Mouse (Mus musculus): ENCODE results near the gene Prr15l. TPM values are rescaled to one million over a fixed set of nuclear protein-coding genes. Genes with fewer than 3 reads are reported as not detected.
A peak's percentile ranks its signal among the peaks of the same experiment; 100 is the strongest.

Prr15l gene
- total RNA-seq, 2 experiments from 2014 or later = not detected

DNA sequence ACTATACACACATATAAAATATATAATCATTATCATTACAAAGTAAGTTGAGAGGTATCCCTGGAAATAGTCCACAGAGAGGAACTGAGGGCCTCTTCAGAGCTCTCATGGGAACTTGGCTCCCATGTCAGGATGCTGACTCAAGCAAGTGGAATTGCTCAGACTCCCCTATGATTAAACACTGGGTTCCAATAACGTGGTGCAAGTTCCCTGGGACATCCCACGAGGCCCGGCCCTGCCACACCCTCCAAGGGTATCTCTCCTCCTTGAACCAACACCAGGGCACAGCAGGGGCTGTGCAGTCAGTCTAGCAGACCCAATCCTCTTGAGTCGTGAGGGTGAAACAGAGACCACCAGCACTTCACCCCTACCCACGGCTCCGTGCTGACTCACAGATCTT is 8.9 kb upstream of the Prr15l start:
- DNase-seq = no peak

DNA sequence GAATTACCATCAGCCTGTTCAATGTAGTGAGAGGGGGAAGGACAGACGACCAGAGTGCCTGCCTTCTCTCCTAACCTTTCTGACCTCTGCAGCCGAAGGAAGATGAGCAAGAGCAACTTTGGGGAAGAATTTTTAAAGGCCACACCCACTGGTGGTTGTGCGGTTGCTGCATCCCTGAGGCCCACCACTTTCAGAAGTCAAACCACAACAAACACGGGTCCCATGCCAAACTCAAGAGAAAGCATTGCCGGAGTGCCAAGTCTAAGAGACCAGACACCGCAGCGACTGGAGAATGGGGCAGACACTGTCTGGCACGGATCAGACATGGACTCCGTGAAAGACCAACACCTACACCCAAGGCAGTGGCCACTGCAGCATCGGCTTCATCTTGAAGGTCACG is 3.0 kb upstream of the Prr15l start:
- DNase-seq = no peak

DNA sequence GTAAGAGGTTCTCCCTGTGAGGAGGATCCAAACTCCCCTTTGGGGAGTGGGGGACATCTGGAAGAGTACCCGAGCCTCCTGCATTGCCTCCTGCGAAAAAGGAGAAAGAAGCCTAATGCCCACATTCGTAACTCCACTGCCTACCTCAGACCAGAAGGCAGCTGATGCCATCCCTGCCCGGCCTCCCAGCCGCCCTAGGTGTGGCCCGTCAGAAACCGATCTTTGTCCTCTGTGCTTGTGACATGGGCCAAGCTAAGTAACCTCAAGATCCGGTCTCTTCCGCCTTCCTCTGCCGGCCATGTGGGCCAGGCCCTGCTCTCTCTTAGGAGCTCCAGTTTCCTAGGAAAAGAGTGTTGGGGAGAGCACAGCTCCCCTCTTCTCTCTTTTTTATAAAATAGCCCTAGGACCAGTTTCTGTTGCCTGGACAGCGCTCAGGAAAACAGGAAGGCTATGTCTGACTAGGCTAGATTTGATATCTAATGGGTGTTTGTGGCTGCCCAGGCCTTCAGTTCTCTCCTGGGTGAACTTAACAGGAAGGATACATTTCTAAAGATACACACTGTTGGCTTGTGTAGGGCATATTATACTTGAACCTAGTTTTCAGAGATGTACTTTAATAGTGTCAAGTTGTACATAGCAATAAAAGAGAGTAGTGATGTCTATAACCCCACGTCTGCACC is 2.3 kb upstream of the Prr15l start:
- DNase-seq = no peak

DNA sequence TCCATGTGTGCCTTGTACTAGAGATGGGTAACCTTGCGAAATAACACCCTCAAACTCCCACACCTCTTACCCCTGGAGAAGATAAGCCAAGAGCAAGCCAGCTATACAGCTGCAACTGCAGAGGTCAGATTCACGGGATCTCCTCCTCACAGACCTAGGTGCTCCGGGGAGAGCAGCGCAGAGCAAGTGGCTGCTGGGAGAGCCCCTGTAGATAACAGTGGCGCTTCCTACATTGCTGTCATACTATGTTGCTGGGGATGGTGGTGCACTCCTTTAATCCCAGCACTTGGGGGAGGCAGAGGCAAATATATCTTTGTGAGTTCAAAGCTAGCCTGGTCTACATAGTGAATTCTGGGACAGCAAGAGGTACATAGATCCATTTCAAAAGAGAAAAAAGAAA is 1.3 kb upstream of the Prr15l start:
- no peak for DNase-seq

DNA sequence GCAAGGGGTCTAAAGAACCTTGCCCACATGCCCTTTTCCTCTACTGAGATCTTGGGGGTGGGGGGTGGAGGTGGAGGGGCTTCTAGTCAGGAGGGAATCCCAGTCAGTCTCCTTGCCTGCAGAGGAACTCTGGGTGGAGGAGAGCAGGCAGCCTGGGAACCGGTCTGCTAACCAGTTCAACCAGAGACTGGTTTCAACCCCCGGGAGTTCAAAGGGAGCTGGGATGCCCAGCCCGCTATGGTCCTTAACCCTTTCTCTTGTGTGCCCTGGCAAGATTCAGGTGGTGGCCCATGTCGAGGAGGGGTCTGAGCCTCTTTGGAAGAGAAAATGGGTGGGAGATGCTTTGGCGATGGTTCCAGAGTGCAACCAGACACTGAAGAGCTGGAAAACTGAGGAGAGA is 787 bp downstream of the Prr15l start:
- no peak for DNase-seq

DNA sequence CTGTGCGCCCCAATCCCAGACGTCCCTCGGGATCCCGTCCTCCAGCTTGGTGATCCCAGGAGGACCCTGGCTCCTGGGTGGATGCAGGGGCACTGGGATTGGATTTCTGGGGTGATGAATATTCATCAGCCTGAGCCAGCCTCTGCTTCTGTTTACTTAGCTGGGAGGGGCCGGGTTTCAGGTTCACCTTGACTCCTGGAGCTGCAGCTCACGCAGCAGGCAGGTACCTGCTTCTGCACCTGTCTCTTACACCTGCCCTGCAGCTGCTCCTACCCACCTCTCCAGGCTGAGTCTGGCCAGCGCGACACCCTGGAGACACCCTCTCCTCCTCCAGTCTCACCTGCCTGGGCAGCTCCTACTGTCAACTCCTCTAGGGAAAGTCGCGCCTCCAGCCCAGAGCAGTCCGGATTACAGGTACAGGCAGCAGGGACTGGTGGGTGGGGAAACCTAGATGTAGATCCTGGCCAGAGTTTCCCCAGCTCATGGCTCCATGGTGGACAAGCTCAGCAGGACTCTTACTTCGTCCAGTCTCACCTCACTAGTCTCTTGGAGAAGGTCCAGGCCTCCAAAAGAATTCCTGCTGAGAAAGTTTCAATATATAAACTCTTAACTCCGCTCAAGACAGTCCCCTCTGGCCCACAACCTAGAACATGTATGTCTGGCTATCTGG is 1.3 kb downstream of the Prr15l start:
- DNase-seq = no peak

DNA sequence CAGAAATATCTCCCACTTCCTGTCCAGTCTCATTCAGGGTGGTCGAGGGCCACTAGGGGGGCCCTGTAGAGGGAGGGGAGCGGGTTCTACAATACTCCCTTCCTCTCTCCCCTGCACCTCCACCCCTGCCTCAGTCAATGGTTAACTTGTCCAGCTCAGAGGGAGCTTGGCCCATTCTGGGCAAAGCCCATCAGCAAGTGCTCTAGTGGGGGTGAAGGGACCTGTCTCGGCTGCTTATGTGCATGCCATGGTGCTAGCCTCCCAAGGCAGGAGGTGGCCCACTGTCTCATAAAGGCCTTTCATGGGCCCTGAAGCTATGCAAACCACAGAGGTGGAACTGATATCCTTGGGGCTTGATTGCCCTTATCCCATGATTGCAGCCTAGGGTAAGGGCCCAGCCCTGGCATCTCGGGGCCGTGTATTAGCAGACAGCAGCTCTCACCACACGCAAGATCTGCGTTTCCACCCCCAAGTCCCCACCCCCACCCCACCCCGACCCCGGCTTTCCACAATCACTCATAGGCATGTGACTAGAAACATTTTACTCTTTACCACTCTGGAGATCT is 1.9 kb downstream of the Prr15l start:
- DNase-seq = no peak

DNA sequence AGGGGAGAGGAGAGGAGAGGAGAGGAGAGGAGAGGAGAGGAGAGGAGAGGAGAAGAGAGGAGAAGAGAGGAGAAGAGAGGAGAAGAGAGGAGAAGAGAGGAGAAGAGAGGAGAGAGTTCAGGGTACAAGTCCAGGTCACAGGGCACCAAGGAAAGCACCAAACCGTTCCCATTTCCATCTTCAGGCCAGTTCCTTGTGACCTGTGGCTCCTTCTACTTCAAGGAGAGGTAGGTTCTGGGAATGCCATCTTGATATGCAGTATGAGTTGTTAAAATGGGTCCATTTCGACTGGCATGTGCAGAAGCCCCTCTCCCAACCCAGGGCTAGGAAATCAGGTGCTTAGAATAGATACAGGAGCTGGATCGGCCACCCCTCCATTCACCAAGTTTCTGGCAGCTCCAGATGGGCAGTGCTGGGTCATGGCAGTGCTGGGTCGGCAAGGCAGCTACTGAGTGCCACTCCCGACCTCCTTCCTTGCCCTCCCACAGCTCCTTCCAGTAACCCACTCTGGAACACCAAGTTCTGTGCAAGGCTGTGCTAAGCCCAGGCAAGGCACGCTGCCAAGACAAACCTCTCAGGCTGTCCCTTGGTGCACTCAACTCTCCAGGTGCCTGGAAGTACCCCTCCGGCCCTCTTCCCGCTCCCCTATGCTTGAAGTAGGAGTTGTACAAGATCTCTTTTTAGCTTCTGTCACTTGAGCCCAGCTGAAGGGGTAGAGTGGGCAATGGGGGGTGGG is 3.6 kb downstream of the Prr15l start:
- DNase-seq = no peak

DNA sequence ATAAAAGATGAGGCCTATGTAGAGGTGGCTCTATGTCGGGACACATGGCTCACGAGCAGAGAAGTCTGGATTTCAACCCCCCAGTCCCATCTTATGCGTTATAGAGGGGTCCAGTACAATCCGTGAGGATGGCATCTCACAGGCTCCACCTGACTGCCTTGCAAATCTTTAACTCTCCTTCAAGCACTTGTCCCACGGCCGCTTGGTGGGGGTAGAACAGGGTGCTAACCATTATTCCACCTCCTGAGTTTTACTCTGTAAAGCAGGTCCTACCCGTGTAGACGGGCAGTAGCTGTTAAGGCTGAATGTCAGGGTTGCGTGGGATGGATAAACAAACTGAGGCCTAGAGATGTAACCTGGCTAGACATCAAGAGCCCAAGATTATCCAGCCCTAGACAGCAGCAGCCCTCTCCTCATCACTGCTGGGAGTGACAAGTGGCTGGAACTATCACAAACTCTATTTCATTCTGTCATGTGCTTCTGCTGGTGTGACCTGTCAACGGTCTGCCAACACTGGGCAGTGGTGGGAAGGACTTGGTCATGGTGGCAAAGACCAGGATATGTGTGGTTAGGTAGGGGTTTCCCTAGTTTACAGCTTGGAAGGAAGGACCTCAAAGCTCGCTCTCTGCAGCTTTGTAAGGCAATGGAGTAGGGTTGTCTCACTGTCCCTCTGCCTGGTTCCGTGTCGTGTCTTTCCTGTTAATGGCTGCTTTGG is 5.8 kb downstream of the Prr15l start:
- DNase-seq = no peak

DNA sequence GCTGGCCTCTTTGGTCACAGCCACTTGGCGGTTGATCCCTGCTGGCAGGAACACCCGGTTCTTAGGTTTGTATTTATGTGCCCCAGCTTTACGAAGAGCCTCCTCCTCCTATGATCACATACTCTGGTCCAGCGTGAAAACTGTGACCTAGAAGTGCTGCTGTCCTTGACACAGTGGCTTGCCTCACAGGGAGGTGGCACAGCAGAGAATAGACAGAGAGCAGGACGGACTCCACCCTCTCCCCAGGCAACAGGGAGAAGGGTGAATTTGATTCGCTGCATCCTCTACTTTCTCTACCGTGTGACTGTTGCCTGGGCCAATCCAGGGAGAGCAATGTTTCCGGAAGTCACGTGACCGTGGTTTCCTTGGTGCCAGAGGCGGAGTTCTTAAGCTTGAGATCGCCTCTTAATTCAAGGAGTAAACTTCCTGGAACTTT is 7.0 kb downstream of the Prr15l start:
- no peak for DNase-seq

DNA sequence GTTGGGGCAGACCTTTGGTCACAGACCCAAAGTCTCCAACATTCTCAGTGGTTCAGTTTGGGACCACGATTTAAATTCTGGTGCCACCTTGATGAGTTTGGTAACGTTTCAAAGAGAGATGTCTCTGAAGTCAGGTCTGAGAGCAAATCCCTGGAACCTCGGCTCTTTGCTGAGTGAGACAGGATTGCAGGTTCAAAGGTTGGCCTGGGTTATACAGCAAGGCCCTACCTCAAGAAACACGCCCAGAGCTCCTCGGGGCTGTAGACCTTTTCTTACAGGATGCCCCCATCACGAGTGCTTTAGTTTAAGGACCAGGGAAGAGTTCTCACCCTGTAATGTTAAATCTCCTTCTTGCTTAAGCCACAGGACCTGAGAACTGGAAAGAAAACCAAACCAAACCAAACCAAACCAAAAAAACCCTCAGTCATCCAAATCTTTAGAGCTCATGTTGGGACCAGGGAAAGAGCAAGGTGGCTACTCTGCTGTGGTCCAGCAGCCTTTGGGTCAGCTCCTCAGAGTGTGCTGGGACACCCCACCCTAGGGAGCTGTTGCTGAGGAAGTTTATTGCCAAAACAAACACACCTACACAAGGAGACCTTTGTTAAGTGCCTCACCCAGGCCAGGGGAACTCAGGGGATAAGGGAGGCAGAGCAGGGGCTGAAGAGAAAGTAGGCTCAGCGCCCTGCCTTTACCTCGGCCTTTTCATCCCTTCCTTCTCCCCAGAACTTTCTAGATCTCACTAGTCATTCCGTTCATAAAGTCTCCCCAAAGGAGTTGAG is 8.2 kb downstream of the Prr15l start:
- no peak for DNase-seq

DNA sequence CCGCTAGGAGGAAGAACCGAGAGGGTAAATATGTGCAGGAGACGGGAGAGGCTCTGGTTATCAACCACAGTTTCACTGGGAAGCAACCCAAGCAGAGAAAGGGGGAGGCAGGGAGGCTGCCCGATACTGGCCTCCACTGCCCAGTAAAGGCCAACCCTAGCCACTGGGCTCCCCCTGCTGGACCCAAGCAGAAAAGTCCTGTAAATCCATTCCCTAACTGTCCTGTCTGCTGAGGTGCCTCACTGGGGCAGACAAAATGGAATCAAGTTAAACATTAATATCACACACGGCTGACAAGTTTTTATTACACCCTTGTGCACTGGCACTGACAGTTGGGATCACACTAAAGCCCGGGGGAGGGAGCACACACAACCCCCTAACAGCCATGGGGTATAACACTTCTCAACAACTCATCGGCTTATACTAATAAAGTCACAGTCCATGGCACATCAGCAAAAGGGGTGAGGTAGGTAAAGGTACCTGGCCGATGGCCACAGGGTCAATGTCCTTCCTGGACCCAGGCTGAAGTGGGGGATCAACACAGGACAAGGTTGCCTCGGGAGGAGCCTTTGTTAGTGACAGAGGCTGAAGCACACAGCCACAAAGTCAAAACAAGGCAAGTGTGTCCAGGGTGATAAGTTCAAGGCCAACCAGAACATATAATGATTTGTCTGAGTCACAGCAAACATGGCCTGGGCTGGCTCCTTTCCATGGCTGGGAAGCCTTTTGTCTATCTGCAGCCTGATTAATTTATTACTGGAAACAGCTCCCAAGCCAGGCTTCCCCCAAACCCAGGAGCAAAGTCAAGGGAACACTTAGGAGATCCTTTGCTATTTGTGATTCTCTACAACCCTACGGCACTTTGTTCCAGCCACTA is 9.9 kb downstream of the Prr15l start:
- DNase-seq = peak; percentile 58

DNA sequence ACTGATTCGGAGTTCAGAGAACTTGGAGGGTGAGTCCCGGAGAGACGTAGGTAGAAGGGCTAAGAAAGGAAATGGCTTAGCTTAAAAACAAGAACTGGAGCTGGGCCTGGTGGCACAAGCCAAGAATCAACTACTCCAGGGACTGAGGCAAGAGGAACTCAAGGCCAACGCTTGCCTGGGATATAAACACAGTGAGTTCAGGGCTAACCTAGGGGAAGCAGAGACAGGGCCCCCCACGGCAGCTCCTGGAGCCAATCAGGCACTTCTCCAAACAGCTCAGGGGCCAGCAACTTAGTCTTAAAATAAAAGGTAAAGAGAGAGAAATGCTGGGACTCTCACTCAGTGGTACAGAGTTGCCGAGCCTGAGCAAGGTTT is 10.5 kb downstream of the Prr15l start:
- DNase-seq = no peak

DNA sequence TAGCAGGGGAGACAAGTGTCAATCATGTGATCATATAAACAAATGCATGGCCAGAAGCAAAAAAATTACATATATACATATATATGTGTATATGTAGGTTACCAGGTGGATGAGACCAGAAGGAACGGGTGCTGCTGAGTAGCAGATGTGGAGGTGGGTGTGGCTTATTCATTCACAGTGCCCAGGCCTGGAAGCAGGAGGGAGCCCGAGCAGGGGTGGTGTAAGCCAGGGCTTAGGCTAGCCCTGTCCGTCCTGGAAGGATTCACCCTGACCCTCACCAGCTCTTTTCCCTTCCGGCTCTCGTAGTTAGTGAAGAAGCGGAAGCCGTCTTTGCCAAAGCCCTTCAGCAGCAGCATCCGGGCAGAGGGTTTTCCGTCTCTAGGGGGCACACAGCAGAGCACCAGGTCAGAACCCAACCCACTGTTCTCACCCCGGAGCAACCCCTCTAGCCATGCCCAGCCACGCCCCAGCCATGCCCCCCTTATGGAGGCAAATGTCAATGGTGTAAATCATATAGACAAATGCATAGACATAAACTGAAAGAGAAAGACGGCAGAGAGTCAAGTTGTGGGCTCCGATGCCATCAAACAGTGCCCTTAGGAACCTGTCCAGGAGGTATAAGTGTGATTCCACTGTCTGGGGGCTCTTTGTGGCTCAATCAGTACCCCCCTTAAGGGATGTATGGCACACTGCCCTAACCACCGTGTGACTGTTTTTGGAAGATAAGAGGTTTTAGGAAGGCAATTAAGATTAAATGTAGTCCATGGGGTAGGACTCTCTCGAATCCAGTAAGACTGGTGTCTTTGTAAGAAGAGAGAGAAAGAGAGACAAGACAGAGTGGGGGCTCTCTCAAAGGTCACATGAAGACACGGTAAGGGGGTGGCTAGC is 12.9 kb downstream of the Prr15l start:
- no peak for DNase-seq

DNA sequence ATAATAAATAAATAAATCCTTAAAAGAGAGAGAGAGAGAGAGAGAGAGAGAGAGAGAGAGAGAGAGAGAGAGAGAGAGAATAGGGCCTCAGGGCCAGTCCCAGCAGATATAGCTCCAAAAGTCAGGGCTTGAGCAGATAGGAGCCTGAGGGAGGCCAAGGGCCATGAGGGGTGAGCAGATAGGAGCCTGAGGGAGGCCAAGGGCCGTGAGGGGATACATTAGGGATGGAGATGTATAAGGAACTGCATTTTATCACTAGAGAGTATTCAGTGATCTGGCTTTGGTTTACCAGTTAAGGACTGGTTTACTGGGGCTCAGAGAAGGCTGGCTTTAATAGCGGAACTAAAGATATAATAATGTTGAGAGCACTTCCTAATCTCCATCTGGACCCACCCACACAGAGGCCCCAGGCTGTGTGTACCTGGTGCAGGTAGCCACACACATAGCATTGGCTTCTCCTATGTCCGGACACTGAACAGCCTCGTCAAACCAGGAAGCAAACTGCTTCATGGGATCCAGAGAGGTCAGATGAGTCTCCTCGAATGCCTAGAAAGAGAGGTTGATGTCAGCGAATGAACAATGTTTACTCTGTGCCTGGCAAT is 14.2 kb downstream of the Prr15l start:
- DNase-seq = no peak

DNA sequence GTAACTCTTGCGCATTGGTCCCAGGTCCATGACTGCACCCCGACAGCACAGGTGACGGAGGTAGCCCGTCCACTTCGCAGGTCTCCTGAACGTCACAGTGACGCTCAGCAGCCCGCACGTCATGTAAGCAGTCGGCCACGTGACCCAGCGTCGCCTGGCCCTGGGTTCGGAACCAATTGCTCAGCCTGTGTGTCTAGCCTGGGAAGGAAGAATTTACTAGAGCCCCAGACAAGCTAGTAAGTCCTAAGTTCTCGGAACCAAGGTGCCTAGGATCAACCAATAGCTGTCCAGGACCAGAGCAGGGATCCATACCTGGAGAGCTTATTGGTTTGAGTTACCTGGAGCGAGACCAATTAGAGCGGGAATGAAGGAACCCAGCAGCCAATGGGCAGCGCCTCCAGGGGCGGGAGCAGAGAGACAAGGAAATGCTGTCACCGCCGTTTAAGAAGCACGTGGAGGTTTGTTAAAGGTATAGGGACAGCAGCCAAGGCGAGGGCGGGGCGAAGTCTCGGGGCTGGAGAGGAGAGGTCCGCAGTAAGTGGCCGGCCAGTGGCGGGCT is 15.9 kb downstream of the Prr15l start, which contains the start of gene Pnpo:
Gene Pnpo, minus strand, starts transcription at position 241 of the 559 bp plus-strand sequence.
- peak; percentile 79 for DNase-seq

DNA sequence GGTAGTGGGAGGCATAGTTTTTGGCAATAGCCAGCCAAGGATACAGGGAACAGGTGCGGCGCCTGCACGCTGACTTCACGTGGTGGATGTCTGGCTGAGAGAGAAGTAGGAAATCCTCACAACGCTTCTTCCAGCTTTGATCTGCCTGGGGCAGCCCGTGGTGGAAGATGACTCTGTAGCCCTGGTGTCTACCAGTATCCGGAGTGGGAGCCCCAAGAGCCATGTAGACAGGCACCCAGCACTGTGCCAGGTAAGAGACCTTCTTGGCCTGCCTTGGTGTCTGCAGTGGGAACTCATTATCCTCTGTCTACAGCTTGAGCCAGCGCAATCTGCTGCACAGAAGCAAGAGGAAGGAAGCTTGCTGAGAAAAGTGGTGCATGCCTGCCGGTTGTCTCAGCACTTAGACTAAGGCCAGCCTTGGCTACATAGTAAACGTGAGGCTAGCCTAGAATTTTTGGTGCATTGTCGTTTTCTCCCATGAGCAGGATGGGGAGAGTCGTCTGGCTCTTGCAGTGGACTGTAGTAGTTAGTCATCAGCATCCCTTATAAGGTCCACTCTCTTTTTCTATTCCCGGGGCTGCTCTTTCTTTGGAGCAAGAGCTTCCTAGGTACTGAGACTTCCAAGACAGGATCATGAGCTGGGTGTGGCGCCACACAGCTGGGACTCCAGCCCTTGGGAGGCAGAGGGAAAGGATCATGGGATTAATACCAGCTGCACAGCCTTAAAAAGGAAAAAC is 17.1 kb downstream of the Prr15l start:
- no peak for DNase-seq

DNA sequence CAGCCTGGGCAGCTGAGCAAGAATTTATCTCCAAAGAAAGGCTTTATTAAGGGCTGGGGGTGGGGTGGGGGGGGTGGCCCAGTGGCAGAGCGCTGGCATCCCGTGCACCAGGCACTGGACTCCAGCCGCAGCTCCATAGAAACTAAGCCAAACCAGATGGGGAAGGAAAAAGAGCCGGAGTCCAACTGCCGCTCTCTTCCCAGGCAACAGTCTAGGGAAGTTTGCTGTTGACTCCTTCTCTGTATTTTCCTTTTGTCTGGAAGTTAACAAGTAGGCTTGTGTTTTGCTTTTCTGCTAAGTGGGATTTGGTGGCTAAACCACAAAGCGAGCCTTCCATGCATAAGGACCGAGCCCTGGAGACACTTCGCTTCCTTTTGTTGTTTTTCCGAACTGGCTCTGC is 18.6 kb downstream of the Prr15l start:
- DNase-seq = no peak

All from gastrocnemius, postnatal 10 days (tissue).